Mouse (Mus musculus) liver, embryonic 15.5 days (tissue): Measurements from ENCODE around the gene Irf2bp1. TPM values are rescaled to one million over a fixed set of nuclear protein-coding genes. Genes with fewer than 3 reads are reported as not detected.

Experiments used
- ATAC-seq: fragments of 200-750 bp; cut with Nextera tagmentation; 2 replicates; pipeline ENCODE4 v1.8.0; 2017; ENCODE audit warnings: moderate number of reproducible peaks, mild to moderate bottlenecking, moderate library complexity; ENCODE audit not compliant: insufficient read depth
- H3K27ac ChIP-seq: fragments of 300-500 bp; sonication (generic); replicated peaks from 2 replicates; pipeline ENCODE4 v1.5.1; 2015; ENCODE audit warnings: mild to moderate bottlenecking, inconsistent platforms
- H3K27me3 ChIP-seq: fragments of 300-500 bp; sonication (generic); 2 replicates; pipeline ENCODE4 v1.6.1; 2015; ENCODE audit warnings: mild to moderate bottlenecking, inconsistent platforms
- H3K36me3 ChIP-seq: fragments of 300-500 bp; sonication (generic); replicated peaks from 2 replicates; pipeline ENCODE4 v1.6.1; 2015; ENCODE audit warnings: moderate library complexity, mild to moderate bottlenecking, inconsistent platforms
- H3K4me1 ChIP-seq: fragments of 300-500 bp; sonication (generic); replicated peaks from 2 replicates; pipeline ENCODE4 v1.6.1; 2015; ENCODE audit warnings: inconsistent platforms
- H3K4me2 ChIP-seq: fragments of 300-500 bp; sonication (generic); 2 replicates; pipeline ENCODE4 v1.6.1; 2015; ENCODE audit warnings: moderate library complexity, mild to moderate bottlenecking, inconsistent platforms
- H3K4me3 ChIP-seq: fragments of 300-500 bp; sonication (generic); replicated peaks from 2 replicates; pipeline ENCODE4 v1.5.1; 2015; ENCODE audit warnings: mild to moderate bottlenecking, inconsistent platforms
- H3K9ac ChIP-seq: fragments of 300-500 bp; sonication (generic); 2 replicates; pipeline ENCODE4 v1.6.1; 2015; ENCODE audit warnings: moderate library complexity, mild to moderate bottlenecking, inconsistent platforms
- H3K9me3 ChIP-seq: fragments of 300-500 bp; sonication (generic); replicated peaks from 2 replicates; pipeline ENCODE4 v1.6.1; 2016; ENCODE audit warnings: inconsistent platforms
- WGBS: fragments of 180-500 bp; shearing (Covaris S2); methylation state at CpG from one replicate; pipeline ENCODE4 v1.1.7; 2015; ENCODE audit warnings: mixed read lengths; ENCODE audit not compliant: insufficient replicate concordance; 5-methylcytosine and 5-hydroxymethylcytosine counted together
- polyA plus RNA-seq: library from polyadenylated mRNA; unstranded; fragments of >200 nt; fragmentation: Nextera tagmentation; extraction: Ambion mirVana; gene quantifications from 2 replicates; pipeline ENCODE4 v1.2.1, GENCODE M21; 2015

Gene Irf2bp1
- 8.2 and 9.9 TPM in 2 replicates for polyA plus RNA-seq

DNA sequence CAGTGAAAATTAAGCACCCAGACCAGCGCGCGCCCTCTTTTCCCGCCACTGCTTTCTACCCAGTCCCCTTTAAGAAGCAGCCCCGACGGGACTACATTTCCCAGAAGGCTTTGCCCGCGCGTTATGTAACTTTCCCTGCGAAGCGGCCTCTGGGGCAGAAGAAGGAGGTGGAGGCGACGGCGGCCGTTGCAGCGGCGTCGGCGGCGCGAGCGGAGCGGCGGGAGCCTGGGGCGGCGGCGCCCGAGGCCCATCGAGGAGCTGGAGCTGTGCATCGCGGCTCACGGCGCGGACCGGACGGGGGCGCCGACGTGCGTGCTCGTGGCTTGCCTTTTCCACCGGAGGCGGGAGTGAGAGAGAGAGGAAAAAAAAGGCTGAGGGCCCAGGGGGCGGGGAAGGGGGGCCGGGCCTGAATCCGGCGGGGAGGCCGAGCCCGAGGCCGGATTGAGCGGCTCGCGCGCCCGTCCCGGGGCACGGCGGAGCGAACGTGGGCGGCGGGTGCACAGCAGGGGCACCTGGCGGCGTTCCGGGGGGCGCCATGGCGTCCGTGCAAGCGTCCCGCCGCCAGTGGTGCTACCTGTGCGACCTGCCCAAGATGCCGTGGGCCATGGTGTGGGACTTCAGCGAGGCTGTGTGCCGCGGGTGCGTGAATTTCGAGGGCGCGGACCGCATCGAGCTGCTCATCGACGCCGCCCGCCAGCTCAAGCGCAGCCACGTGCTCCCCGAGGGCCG, at the start of gene Irf2bp1:
Gene Irf2bp1, plus strand, starts transcription at position 143 of the 729 bp plus-strand sequence.
- under 1% methylated on average over 79 of the region's 90 CpGs for WGBS
- H3K9me3 ChIP-seq, result no peaks in the 10 kb centered on the region
- H3K4me1 ChIP-seq, result peaks cover 69% of the 10 kb centered on the region
- H3K4me2 ChIP-seq, result peak within 1 kb of the TSS; percentile 99
- H3K4me3 ChIP-seq, result peak within 1 kb of the TSS; percentile 83
- peak; percentile 56 for ATAC-seq
- H3K27ac ChIP-seq, result peak within 1 kb of the TSS; percentile 92
- H3K27me3 ChIP-seq, result no peaks in the 10 kb centered on the region
- H3K36me3 ChIP-seq, result peaks cover 10% of the 10 kb centered on the region
- peak within 1 kb of the TSS; percentile 84 for H3K9ac ChIP-seq

DNA sequence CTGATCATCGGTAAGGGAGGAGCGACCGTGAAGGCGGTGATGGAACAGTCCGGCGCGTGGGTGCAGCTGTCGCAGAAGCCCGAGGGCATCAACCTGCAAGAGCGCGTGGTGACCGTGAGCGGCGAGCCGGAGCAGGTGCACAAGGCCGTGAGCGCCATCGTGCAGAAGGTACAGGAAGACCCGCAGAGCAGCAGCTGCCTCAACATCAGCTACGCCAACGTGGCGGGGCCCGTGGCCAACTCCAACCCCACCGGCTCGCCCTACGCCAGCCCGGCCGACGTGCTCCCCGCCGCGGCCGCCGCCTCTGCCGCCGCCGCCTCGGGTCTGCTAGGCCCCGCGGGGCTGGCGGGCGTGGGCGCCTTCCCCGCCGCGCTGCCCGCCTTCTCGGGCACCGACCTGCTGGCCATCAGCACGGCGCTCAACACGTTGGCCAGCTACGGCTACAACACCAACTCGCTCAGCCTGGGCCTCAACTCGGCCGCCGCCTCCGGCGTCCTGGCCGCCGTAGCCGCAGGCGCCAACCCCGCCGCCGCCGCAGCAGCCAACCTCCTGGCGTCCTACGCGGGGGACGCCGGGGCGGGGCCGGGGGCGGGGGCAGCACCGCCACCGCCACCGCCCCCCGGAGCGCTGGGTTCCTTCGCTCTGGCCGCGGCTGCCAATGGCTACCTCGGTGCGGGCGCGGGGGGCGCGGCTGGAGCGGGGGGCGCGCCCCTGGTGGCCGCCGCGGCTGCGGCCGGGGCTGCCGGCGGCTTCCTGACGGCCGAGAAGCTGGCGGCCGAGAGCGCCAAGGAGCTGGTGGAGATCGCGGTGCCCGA, 46.1 kb upstream of the Irf2bp1 start:
- 2% methylated on average over 102 of the region's 107 CpGs for WGBS
- ATAC-seq, result peak; percentile 60
- no peak overlapping the region for H3K9ac ChIP-seq

DNA sequence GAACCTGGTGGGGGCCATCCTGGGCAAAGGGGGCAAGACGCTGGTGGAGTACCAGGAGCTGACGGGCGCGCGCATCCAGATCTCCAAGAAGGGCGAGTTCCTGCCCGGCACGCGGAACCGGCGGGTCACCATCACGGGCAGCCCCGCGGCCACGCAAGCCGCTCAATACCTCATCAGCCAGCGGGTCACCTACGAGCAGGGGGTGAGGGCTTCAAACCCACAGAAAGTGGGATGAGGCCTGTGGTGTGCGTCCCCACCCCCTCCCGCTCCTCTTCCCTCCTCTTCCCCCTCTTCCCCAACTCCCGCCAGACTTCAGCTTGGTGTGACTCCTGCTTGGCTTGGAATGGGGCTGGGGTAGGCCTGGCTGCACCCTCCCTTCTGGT, 45.5 kb upstream of the Irf2bp1 start:
- 0 out of 2 replicates have a peak, but pooled peaks have one; percentile 31 for ATAC-seq
- WGBS, result 2% methylated on average over 21 of the region's 21 CpGs
- Histone ChIP-seq H3K4me2 (peak overlapping the region; percentile 75), H3K27me3 (peaks cover 87% of the 10 kb centered on the region), H3K36me3 (no peaks in the 10 kb centered on the region), H3K9me3 (no peaks in the 10 kb centered on the region), H3K9ac (no peak overlapping the region), H3K27ac (no peak overlapping the region), H3K4me1 (peaks cover 17% of the 10 kb centered on the region), H3K4me3 (peak overlapping the region; percentile 53)

More for the DNA sequence above, 46.1 kb upstream of the Irf2bp1 start:
- Histone ChIP-seq H3K9me3 (no peaks in the 10 kb centered on the region), H3K4me1 (peaks cover 16% of the 10 kb centered on the region), H3K36me3 (no peaks in the 10 kb centered on the region), H3K4me3 (peak overlapping the region; percentile 53), H3K4me2 (peak overlapping the region; percentile 75), H3K27ac (no peak overlapping the region), H3K27me3 (peaks cover 81% of the 10 kb centered on the region)

DNA sequence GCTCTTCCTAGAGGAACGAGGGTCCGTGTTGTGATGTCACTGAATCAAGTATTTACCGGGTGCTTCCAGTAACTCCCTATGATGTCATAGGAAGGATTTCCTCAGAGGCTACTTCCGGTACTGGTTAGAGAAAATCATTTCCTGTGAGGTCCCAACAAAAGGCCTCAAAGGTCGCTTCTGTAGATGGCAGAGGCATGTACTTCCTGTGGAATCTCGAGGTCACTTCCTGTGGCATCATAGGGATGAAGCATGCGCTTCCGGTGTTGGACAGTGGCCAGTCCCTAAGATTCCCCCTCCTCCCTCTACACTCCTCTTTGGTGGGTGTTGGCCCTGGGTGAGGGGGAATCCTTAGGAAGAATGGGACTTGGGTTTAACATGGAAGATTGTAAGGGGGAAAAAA, 44.4 kb upstream of the Irf2bp1 start:
- H3K36me3 ChIP-seq, result no peaks in the 10 kb centered on the region
- no peak overlapping the region for H3K4me2 ChIP-seq
- no peaks in the 10 kb centered on the region for H3K9me3 ChIP-seq
- no peak overlapping the region for H3K4me3 ChIP-seq
- peaks cover 94% of the 10 kb centered on the region for H3K27me3 ChIP-seq
- WGBS, result 13% methylated on average over 8 of the region's 8 CpGs
- no peak for ATAC-seq
- H3K27ac ChIP-seq, result no peak overlapping the region
- H3K9ac ChIP-seq, result no peak overlapping the region
- peaks cover 17% of the 10 kb centered on the region for H3K4me1 ChIP-seq

GRCm38 (mm10) chr7:18962171-18962792, 41.6 kb upstream of the Irf2bp1 start:
- Histone ChIP-seq H3K27me3 (peaks cover 90% of the 10 kb centered on the region), H3K4me3 (0 out of 2 replicates have a peak overlapping the region, but pooled peaks have one; percentile 2), H3K4me1 (peaks cover 17% of the 10 kb centered on the region), H3K36me3 (no peaks in the 10 kb centered on the region), H3K9me3 (no peaks in the 10 kb centered on the region), H3K27ac (no peak overlapping the region), H3K4me2 (peak overlapping the region; percentile 29), H3K9ac (no peak overlapping the region)
- WGBS, result under 1% methylated on average over 17 of the region's 17 CpGs
- ATAC-seq, result no peak

GRCm38 (mm10) chr7:18962795-18963194, 41.0 kb upstream of the Irf2bp1 start:
- Histone ChIP-seq H3K4me3 (0 out of 2 replicates have a peak overlapping the region, but pooled peaks have one; percentile 2), H3K36me3 (no peaks in the 10 kb centered on the region), H3K4me1 (peaks cover 12% of the 10 kb centered on the region), H3K27ac (no peak overlapping the region), H3K4me2 (peak overlapping the region; percentile 29), H3K9me3 (no peaks in the 10 kb centered on the region), H3K27me3 (peaks cover 85% of the 10 kb centered on the region), H3K9ac (no peak overlapping the region)
- ATAC-seq, result no peak
- WGBS, result 1% methylated on average over 20 of the region's 20 CpGs

- Histone ChIP-seq H3K9ac (no peak overlapping the region), H3K4me2 (no peak overlapping the region), H3K36me3 (no peaks in the 10 kb centered on the region), H3K4me3 (no peak overlapping the region), H3K27ac (no peak overlapping the region), H3K9me3 (no peaks in the 10 kb centered on the region), H3K4me1 (peaks cover 8% of the 10 kb centered on the region; the same call in 1 of the 2 replicates), H3K27me3 (peaks cover 79% of the 10 kb centered on the region)
- WGBS, result 2% methylated on average over 19 of the region's 19 CpGs
- ATAC-seq, result no peak
Observed at GRCm38 (mm10) chr7:18963294-18963843, 40.5 kb upstream of the Irf2bp1 start.

- ATAC-seq, result no peak
- H3K27ac ChIP-seq, result no peak overlapping the region
- H3K9ac ChIP-seq, result no peak overlapping the region
- no peaks in the 10 kb centered on the region for H3K9me3 ChIP-seq
- no peaks in the 10 kb centered on the region for H3K36me3 ChIP-seq
- no peak overlapping the region for H3K4me2 ChIP-seq
- H3K4me1 ChIP-seq, result peaks cover 5% of the 10 kb centered on the region; the same call in 1 of the 2 replicates
- 60% methylated on average over 5 of the region's 5 CpGs for WGBS
- no peak overlapping the region for H3K4me3 ChIP-seq
- peaks cover 59% of the 10 kb centered on the region for H3K27me3 ChIP-seq
Observed at GRCm38 (mm10) chr7:18965312-18965711, 38.5 kb upstream of the Irf2bp1 start.

DNA sequence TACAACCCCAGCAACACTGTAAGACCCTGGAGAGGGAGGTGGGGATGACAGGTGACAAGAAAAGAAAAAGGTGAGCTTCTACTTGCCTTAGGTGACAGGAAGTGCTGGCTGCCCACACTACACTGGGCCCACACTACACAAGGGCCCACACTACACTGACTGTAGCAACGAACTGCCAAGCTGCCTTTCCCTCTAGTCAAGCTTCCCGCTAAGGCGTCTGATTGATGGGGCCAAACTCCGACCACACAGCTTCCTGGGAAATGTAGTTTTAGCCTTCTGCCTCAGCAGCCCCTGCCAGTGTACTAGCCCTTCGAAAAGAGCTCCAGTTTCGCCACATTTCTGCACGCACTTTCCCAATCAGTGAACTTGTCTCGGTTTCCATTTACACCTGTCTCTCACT, 36.2 kb upstream of the Irf2bp1 start:
- no peaks in the 10 kb centered on the region for H3K36me3 ChIP-seq
- H3K27ac ChIP-seq, result no peak overlapping the region
- no peak overlapping the region for H3K9ac ChIP-seq
- ATAC-seq, result no peak
- no peak overlapping the region for H3K4me3 ChIP-seq
- H3K4me1 ChIP-seq, result peaks cover 3% of the 10 kb centered on the region; the same call in 1 of the 2 replicates
- H3K4me2 ChIP-seq, result no peak overlapping the region
- no peaks in the 10 kb centered on the region for H3K9me3 ChIP-seq
- peaks cover 36% of the 10 kb centered on the region for H3K27me3 ChIP-seq
- WGBS, result 8% methylated on average over 8 of the region's 8 CpGs

DNA sequence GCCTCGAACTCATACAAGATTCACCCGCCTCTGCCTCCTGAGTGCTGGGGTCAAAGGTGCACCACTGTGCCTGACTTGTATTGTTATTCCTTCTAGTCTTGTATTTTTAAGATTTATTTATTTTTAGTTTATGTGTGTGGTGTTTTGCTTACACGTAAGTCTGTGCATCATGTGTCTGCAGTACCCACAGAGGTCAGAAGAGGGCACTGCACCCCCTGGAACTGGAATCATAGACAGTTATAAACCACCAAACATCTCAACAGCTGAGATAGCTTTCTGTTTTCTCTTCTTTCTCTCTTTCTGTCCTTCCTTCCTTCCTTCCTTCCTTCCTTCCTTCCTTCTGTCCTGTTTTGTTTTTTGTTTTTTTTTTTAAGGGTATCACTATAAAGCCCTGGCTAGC, 32.9 kb upstream of the Irf2bp1 start:
- 75% methylated on average over 3 of the region's 3 CpGs for WGBS
- Histone ChIP-seq H3K27ac (no peak overlapping the region), H3K4me2 (no peak overlapping the region), H3K27me3 (peaks cover 6% of the 10 kb centered on the region), H3K4me3 (no peak overlapping the region), H3K9me3 (no peaks in the 10 kb centered on the region), H3K9ac (no peak overlapping the region), H3K4me1 (no peaks in the 10 kb centered on the region), H3K36me3 (no peaks in the 10 kb centered on the region)
- ATAC-seq, result no peak
